Mouse (Mus musculus) liver, postnatal 0 days (tissue): ENCODE measurements around the gene Smpdl3a.

Source experiments
- CTCF ChIP-seq: sonication (generic); IDR thresholded peaks from 2 replicates; pipeline ENCODE4 v1.5.1; 2016; ENCODE audit warnings: antibody characterized with exemption, low read depth
- EP300 ChIP-seq: IDR thresholded peaks from 2 replicates; pipeline ENCODE4 v1.6.1; 2016; ENCODE audit warnings: antibody characterized with exemption, low read depth, mild to moderate bottlenecking

DNA sequence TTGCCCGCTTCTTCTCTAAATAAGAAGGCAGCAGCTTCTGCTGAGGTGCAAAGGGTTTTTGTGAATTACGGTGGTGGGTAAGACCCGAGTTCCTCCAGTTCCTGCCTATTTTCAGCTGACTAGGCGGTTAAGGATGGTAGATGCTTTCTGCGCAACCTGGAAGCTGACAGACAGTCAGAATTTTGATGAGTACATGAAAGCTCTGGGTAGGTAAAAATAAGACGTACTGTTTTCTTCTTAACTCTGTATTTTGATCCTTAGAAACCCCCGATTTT lies 9.3 kb upstream of the Smpdl3a start, which contains the start of gene Fabp7:
- no peak for TF ChIP-seq CTCF
- TF ChIP-seq EP300, result no peak
